In the genomic region with DNA sequence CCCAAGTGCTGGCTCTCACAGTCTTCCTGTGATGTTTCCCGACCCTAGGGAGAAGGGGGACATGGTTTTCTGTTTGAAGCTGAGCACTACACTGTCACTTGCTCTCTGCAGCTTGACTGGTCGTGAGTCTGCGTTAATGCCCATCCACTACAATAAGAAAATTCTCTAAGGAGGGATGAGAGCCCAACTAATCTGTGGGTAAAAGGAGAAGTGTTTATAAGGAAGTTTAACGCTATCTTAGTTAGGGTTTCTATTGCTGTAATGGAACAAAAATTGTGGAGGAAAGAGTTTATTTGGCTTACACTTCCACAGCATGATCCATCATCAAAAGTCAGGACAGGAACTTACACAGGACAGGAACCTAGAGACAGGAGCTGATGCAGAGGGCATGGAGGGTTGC, we compare ENCODE assay signal across 16 mouse cellular contexts.
"Had no signal": no experiment of that assay in that cellular context is flagged by ENCODE, and none has a peak within 500 bp of the region (broad histone marks: within the 10 kb centered on the region; RNA-seq: fewer than 3 reads in every experiment).

No protein-coding gene starts in this region.

- H3K9ac ChIP-seq: lung, embryonic 14.5 days; midbrain, embryonic 13.5 days; midbrain, embryonic 15.5 days; neural tube, embryonic 12.5 days had no signal

- H3K27me3 ChIP-seq: midbrain, embryonic 13.5 days; midbrain, embryonic 15.5 days; neural tube, embryonic 12.5 days had no signal

- H3K4me1 ChIP-seq: midbrain, embryonic 13.5 days; midbrain, embryonic 15.5 days; neural tube, embryonic 12.5 days had no signal

- H3K4me2 ChIP-seq: lung, embryonic 14.5 days; midbrain, embryonic 11.5 days; midbrain, embryonic 13.5 days; midbrain, embryonic 15.5 days; neural tube, embryonic 12.5 days had no signal

- H3K9me3 ChIP-seq: midbrain, embryonic 13.5 days; midbrain, embryonic 15.5 days; neural tube, embryonic 12.5 days had no signal

- H3K27ac ChIP-seq: midbrain, embryonic 13.5 days; midbrain, embryonic 15.5 days; neural tube, embryonic 12.5 days had no signal

- ATAC-seq: midbrain, embryonic 13.5 days; midbrain, embryonic 15.5 days had no signal

- H3K4me3 ChIP-seq: midbrain, embryonic 13.5 days; midbrain, embryonic 15.5 days; neural tube, embryonic 12.5 days had no signal

- DNase-seq: lung, adult 18-20 months; lung, embryonic 14.5 days; lung, postnatal 10 days; lung, postnatal 4 days; retina, postnatal 1 day; right cerebral cortex, adult 18-20 months; right cerebral cortex, postnatal 25 days; right cerebral cortex, postnatal 4 days; spleen, adult 18-20 months; thymus, adult 18-20 months; thymus, postnatal 14 days; thymus, postnatal 4 days had no signal

- H3K36me3 ChIP-seq: midbrain, embryonic 13.5 days; midbrain, embryonic 15.5 days; neural tube, embryonic 12.5 days had no signal
